Mouse (Mus musculus) hindbrain, postnatal 0 days (tissue): Measurements from ENCODE around the gene Rptor. TPM values are rescaled to one million over a fixed set of nuclear protein-coding genes. Genes with fewer than 3 reads are reported as not detected.
A peak's percentile ranks its signal among the peaks of the same experiment; 100 is the strongest.

ENCODE experiments used
- ATAC-seq: fragments of 200-750 bp; cut with Nextera tagmentation; 2 replicates; pipeline ENCODE4 v1.8.0; 2017; ENCODE audit warnings: mild to moderate bottlenecking, moderate TSS enrichment, moderate library complexity
- DNase-seq: peaks from one replicate; pipeline ENCODE4 v3.0.0-alpha.2; 2015; ENCODE audit warnings: low spot score
- H3K27ac ChIP-seq: fragments of 300-500 bp; sonication (generic); 2 replicates; pipeline ENCODE4 v1.5.1; 2014; ENCODE audit warnings: mild to moderate bottlenecking
- H3K27me3 ChIP-seq: fragments of 300-500 bp; sonication (generic); 2 replicates; pipeline ENCODE4 v1.6.1; 2014; ENCODE audit warnings: low read length, mixed read lengths; ENCODE audit not compliant: insufficient read depth
- H3K36me3 ChIP-seq: fragments of 300-500 bp; sonication (generic); 2 replicates; pipeline ENCODE4 v1.6.1; 2014; ENCODE audit warnings: low read length, mixed read lengths; ENCODE audit not compliant: insufficient read depth
- H3K4me1 ChIP-seq: fragments of 300-500 bp; sonication (generic); 2 replicates; pipeline ENCODE4 v1.6.1; 2014; ENCODE audit warnings: antibody characterized with exemption, low read length, mixed read lengths; ENCODE audit not compliant: insufficient read depth
- H3K4me2 ChIP-seq: fragments of 300-500 bp; sonication (generic); 2 replicates; pipeline ENCODE4 v1.6.1; 2014; ENCODE audit warnings: low read depth, mild to moderate bottlenecking, low read length, moderate library complexity, mixed read lengths
- H3K4me3 ChIP-seq: fragments of 300-500 bp; sonication (generic); 2 replicates; pipeline ENCODE4 v1.5.1; 2014; ENCODE audit warnings: low read length
- H3K9ac ChIP-seq: fragments of 300-500 bp; sonication (generic); replicated peaks from 2 replicates; pipeline ENCODE4 v1.6.1; 2014; ENCODE audit warnings: mild to moderate bottlenecking, low read length, moderate library complexity, mixed read lengths
- H3K9me3 ChIP-seq: fragments of 300-500 bp; sonication (generic); 2 replicates; pipeline ENCODE4 v1.6.1; 2016; ENCODE audit warnings: low read length, mixed read lengths
- CTCF ChIP-seq: IDR thresholded peaks from 2 replicates; pipeline ENCODE4 v1.5.1; 2016; ENCODE audit warnings: antibody characterized with exemption, control low read depth, low read depth
- WGBS: fragments of 180-500 bp; shearing (Covaris S2); extraction: QIAGEN DNeasy Blood & Tissue Kit; methylation state at CpG from one replicate; pipeline ENCODE4 v1.1.7; 2014; 5-methylcytosine and 5-hydroxymethylcytosine counted together
- polyA plus RNA-seq: library from polyadenylated mRNA; unstranded; fragments of >200 nt; fragmentation: Nextera tagmentation; extraction: Ambion mirVana; gene quantifications from 2 replicates; pipeline ENCODE4 v1.2.1, GENCODE M21; 2015
- total RNA-seq: library from RNA; depleted of rRNA; stranded (reverse); fragments of >200 nt; gene quantifications from 2 replicates; pipeline ENCODE4 v1.2.3, GENCODE M21; 2014

Gene Rptor
- total and polyA plus RNA-seq, 2 experiments from 2014 or later, result 8.7 to 69.0 TPM

DNA sequence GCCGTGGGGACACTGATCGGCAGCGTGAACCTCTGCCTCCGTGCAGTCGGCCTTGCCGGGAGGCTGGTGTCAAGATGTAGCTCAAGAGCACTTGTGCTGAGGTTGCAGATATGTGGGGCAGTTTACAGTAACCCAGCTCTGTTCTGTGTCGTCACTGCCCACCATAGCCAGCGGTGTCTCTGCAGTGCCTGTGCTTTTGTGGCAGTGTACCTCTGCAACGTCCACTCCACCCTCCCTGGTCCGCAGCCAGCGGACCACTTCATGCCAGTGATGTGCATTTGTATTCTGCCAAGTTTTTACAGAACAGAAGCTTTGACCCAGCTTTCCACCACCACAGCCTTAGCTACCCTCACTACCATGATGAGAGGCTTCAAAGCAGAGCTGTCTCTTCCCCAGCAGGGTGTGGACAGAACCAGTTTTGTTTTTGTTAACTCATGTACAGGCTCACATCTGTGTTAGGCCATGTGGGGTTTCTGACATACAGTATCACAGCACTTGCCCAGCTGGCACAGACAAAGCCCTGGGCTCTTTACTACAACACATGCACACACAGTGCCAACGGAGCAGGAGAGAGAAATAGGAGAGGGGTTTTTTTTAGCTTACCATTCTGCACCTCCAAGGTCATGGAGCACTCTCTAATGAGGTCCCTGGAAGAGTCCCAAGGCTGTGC lies 182.1 kb downstream of the Rptor start:
- DNase-seq (peak; percentile 48), ATAC-seq (peak; percentile 79)
- Histone ChIP-seq H3K4me2 (no peak overlapping the region), H3K9ac (no peak overlapping the region), H3K27ac (0 out of 2 replicates have a peak overlapping the region, but pooled peaks have one; percentile 45), H3K27me3 (no peaks in the 10 kb centered on the region), H3K4me1 (peaks cover 16% of the 10 kb centered on the region; the same call in 1 of the 2 replicates), H3K9me3 (no peaks in the 10 kb centered on the region), H3K36me3 (0 out of 2 replicates have a peak, but pooled peaks cover 4% of the 10 kb centered on the region), H3K4me3 (no peak overlapping the region)
- 69% methylated on average over 12 of the region's 12 CpGs for WGBS
- TF ChIP-seq CTCF, result no peak

DNA sequence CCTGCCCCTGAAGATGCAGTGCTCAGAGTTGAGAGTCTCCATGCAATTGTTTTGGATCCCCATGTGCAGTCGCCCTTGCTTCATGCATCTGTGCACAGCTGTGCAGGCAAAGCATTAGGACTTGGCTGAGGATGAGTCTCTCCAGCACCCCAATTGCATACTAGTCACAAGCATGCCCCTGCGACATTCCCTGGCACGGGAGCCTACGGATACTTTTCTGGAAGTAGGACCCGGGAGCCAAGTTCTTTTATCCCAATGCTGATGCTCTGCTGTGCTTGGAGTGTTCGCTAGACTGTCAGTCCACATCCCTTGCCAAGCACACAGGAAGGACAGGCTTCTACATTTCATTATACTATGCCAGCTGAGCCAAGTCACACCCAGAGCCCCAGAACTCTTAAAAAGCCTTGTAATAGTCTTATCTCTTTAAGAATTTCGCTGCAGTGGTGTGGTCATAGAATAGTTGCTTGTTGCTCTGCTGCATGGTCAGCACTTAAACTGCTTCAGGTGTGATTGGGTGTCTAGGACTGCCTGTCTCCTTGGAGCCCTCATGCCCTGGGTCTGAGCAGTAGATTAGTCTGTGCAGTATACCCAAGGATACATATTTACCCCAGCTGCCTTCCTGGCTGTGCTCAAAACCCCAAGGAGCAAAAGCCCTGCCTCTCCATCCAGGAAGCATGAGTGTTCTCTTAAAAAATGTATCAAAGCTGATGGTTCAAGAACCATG lies 183.1 kb downstream of the Rptor start:
- Histone ChIP-seq H3K9me3 (no peaks in the 10 kb centered on the region), H3K27ac (no peak overlapping the region; the same call in 1 of the 2 replicates), H3K9ac (no peak overlapping the region), H3K4me3 (no peak overlapping the region), H3K4me1 (peaks cover 17% of the 10 kb centered on the region; the same call in 1 of the 2 replicates), H3K27me3 (no peaks in the 10 kb centered on the region), H3K4me2 (no peak overlapping the region), H3K36me3 (0 out of 2 replicates have a peak, but pooled peaks cover under 1% of the 10 kb centered on the region)
- 65% methylated on average over 7 of the region's 7 CpGs for WGBS
- ATAC-seq (no peak), DNase-seq (no peak)
- no peak for TF ChIP-seq CTCF

DNA sequence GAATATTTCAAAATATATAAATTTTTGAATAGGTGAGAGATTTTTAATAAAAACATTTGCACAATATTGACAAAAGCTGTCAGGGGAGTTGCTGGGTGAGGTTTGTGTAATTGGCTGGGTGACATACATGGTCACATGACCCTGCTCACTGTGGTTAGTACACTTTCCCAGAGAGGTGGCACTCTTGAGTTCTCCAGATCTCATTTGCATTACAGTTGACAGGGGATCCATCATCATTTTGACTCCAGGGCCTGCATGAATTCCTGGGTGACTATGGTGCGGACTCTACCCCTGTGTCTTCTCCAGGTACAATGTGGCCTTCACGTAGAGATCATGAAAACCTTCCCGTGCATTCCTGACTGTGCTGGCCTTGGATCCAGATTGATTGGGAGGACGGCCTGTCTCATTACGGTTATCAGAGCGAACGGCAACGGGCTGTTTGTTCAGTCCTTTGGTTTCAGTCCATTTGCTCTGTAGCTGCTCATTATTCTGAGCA lies 183.7 kb downstream of the Rptor start:
- no peak overlapping the region for H3K9ac ChIP-seq
- no peaks in the 10 kb centered on the region for H3K36me3 ChIP-seq
- H3K27me3 ChIP-seq, result no peaks in the 10 kb centered on the region
- DNase-seq, result peak; percentile 21
- H3K4me1 ChIP-seq, result peaks cover 17% of the 10 kb centered on the region; the same call in 1 of the 2 replicates
- no peak overlapping the region for H3K4me3 ChIP-seq
- TF ChIP-seq CTCF, result peak; percentile 29; the same call in 1 of the 2 replicates
- H3K27ac ChIP-seq, result peak overlapping the region; percentile 26; the same call in 1 of the 2 replicates
- ATAC-seq, result peak; percentile 48; the same call in 1 of the 2 replicates
- H3K4me2 ChIP-seq, result no peak overlapping the region
- WGBS, result 64% methylated on average over 8 of the region's 8 CpGs
- no peaks in the 10 kb centered on the region for H3K9me3 ChIP-seq

DNA sequence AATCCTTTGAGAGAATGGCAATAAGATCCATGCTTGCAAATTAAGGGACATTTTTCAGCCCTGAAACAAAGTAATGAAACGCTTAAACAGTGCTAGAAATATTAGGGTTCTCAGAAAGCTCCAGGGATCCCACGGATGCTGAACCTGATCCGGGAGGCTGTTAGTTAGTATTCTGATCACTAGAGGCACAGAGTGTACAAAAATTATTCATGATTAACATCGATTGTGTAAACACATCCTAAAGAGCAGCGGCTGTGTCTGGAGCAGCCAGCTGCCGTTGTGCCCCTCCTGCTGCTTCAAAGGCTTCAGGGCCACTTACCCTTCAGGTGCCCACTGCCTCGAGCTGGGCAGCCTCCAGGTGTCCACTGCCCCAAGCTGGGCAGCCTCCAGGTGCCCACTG lies 185.8 kb downstream of the Rptor start:
- Histone ChIP-seq H3K4me2 (no peak overlapping the region), H3K4me1 (peaks cover 21% of the 10 kb centered on the region; the same call in 1 of the 2 replicates), H3K9ac (no peak overlapping the region), H3K27ac (peak overlapping the region; percentile 51; the same call in 1 of the 2 replicates), H3K36me3 (no peaks in the 10 kb centered on the region), H3K27me3 (no peaks in the 10 kb centered on the region), H3K9me3 (no peaks in the 10 kb centered on the region), H3K4me3 (no peak overlapping the region)
- 40% methylated on average over 7 of the region's 7 CpGs for WGBS
- DNase-seq (no peak), ATAC-seq (no peak)
- no peak for TF ChIP-seq CTCF

DNA sequence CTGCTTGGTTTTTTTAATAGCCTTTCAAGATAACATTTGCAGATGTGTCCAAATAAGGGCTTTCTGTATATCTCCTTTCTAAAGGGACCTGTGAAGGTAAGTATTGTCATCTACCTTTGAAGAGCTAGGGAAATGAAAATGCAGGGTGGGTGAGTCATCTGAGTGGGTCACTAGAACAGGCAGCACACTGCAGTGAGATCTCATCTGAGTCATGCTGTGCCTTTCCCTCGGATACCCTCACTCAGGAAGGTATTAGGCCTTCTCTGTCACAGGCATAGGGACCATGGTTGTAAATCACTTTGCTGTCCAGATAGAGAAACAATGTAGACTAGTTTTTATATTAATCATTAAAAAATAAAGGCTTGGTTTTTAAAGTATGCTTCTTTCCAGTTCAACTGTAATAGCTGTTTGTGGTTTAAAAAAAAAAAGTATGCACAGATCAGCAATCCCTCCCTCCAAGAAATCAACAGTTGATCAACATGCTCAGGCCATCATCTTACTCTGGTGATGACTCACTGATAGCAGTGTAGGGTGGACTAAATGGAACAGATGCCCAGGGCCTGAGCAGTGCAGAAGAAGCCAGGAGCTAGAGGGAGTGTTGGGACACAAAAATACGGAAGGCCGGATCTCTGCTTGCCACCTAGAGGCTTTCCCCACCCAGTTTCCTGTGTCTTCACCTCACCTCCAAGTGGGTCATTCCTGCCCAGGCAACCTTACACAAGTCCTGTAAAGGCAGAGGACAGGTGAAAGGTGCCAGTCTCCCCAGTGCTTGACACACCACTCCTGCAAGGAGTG lies 186.4 kb downstream of the Rptor start:
- no peak for DNase-seq
- Histone ChIP-seq H3K27ac (peak overlapping the region; percentile 51; the same call in 1 of the 2 replicates), H3K4me1 (peaks cover 22% of the 10 kb centered on the region; the same call in 1 of the 2 replicates), H3K9ac (no peak overlapping the region), H3K27me3 (no peaks in the 10 kb centered on the region), H3K9me3 (no peaks in the 10 kb centered on the region), H3K4me2 (no peak overlapping the region), H3K4me3 (no peak overlapping the region), H3K36me3 (no peaks in the 10 kb centered on the region)
- no peak for TF ChIP-seq CTCF
- WGBS, result 63% methylated on average over 3 of the region's 3 CpGs
- ATAC-seq, result no peak

GRCm38 (mm10) chr11:119791923-119792564 lies 189.3 kb downstream of the Rptor start:
- H3K4me2 ChIP-seq, result no peak overlapping the region
- ATAC-seq, result no peak
- H3K9ac ChIP-seq, result no peak overlapping the region
- H3K4me3 ChIP-seq, result no peak overlapping the region
- H3K36me3 ChIP-seq, result no peaks in the 10 kb centered on the region
- no peaks in the 10 kb centered on the region for H3K27me3 ChIP-seq
- no peak for DNase-seq
- H3K4me1 ChIP-seq, result peaks cover 21% of the 10 kb centered on the region
- no peak overlapping the region for H3K27ac ChIP-seq
- TF ChIP-seq CTCF, result no peak
- no peaks in the 10 kb centered on the region for H3K9me3 ChIP-seq
- WGBS, result 86% methylated on average over 10 of the region's 10 CpGs
